Mouse (Mus musculus) liver, postnatal 0 days (tissue): ENCODE measurements around the gene Arx. TPM values are rescaled to one million over a fixed set of nuclear protein-coding genes. Genes with fewer than 3 reads are reported as not detected.

Experiments
- ATAC-seq: fragments of 200-750 bp; cut with Nextera tagmentation; 2 replicates; pipeline ENCODE4 v1.8.0; 2017; ENCODE audit warnings: mild to moderate bottlenecking, moderate library complexity
- DNase-seq: peaks from one replicate; pipeline ENCODE4 v3.0.0-alpha.2; 2016
- H3K27ac ChIP-seq: fragments of 300-500 bp; sonication (generic); 2 replicates; pipeline ENCODE4 v1.5.1; 2014; ENCODE audit warnings: antibody characterized with exemption, moderate library complexity, mild to moderate bottlenecking, low read depth
- H3K27me3 ChIP-seq: fragments of 300-500 bp; sonication (generic); 2 replicates; pipeline ENCODE4 v1.6.1; 2014; ENCODE audit warnings: low read length, control low read depth, mixed read lengths; ENCODE audit not compliant: insufficient read depth
- H3K36me3 ChIP-seq: fragments of 300-500 bp; sonication (generic); replicated peaks from 2 replicates; pipeline ENCODE4 v1.6.1; 2014; ENCODE audit warnings: mild to moderate bottlenecking, control low read depth, low read length, moderate library complexity, mixed read lengths; ENCODE audit not compliant: insufficient read depth
- H3K4me1 ChIP-seq: fragments of 300-500 bp; sonication (generic); 2 replicates; pipeline ENCODE4 v1.6.1; 2014; ENCODE audit warnings: antibody characterized with exemption, mild to moderate bottlenecking, control low read depth; ENCODE audit not compliant: insufficient read depth
- H3K4me2 ChIP-seq: fragments of 300-500 bp; sonication (generic); 2 replicates; pipeline ENCODE4 v1.6.1; 2014; ENCODE audit warnings: low read depth, mild to moderate bottlenecking, low read length, moderate library complexity, mixed read lengths
- H3K4me3 ChIP-seq: fragments of 300-500 bp; sonication (generic); 2 replicates; pipeline ENCODE4 v1.5.1; 2014; ENCODE audit warnings: low read depth, low read length
- H3K9ac ChIP-seq: fragments of 300-500 bp; sonication (generic); replicated peaks from 2 replicates; pipeline ENCODE4 v1.6.1; 2014; ENCODE audit warnings: mild to moderate bottlenecking, moderate library complexity
- H3K9me3 ChIP-seq: fragments of 300-500 bp; sonication (generic); 2 replicates; pipeline ENCODE4 v1.6.1; 2016; ENCODE audit warnings: mild to moderate bottlenecking, control low read depth, low read length, mixed read lengths
- CTCF ChIP-seq: sonication (generic); IDR thresholded peaks from 2 replicates; pipeline ENCODE4 v1.5.1; 2016; ENCODE audit warnings: antibody characterized with exemption, low read depth
- EP300 ChIP-seq: IDR thresholded peaks from 2 replicates; pipeline ENCODE4 v1.6.1; 2016; ENCODE audit warnings: antibody characterized with exemption, low read depth, mild to moderate bottlenecking
- WGBS: fragments of 180-500 bp; shearing (Covaris S2); extraction: QIAGEN DNeasy Blood & Tissue Kit; methylation state at CpG from one replicate; pipeline ENCODE4 v1.1.7; 2014; ENCODE audit not compliant: insufficient replicate concordance; 5-methylcytosine and 5-hydroxymethylcytosine counted together
- polyA plus RNA-seq: library from polyadenylated mRNA; unstranded; fragments of >200 nt; fragmentation: Nextera tagmentation; extraction: Ambion mirVana; gene quantifications from 2 replicates; pipeline ENCODE4 v1.2.1, GENCODE M21; 2015

Arx gene
- polyA plus RNA-seq, 1 experiment from 2014 or later, result not detected

DNA sequence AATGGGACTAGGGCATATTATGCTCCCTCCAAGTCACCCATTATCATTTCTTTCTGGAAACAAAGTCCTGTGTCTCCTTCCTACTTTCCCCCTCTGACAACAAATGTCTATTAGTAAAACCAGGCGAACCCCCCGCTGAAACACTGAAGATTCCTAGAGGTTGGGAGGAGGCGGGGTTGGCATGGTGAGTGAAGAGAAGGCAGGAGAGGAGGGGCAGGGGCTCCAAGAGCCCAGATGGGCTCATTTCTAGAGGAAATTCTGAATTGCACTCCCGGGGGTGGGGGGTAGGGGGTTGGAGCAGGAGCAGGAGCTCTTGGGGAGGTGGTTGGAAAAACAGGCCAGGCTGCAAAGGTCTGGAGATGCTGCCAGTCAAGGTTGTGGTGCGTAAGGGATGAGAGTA is 9.6 kb downstream of the Arx start:
- WGBS, result 19% methylated on average over 5 of the region's 5 CpGs
- Histone ChIP-seq H3K4me3 (no peak overlapping the region), H3K27ac (no peak overlapping the region), H3K4me2 (no peak overlapping the region), H3K36me3 (no peaks in the 10 kb centered on the region), H3K4me1 (no peaks in the 10 kb centered on the region), H3K27me3 (peaks cover 94% of the 10 kb centered on the region), H3K9ac (no peak overlapping the region), H3K9me3 (no peaks in the 10 kb centered on the region)
- no peak for TF ChIP-seq CTCF
- DNase-seq, result no peak
- ATAC-seq, result no peak

DNA sequence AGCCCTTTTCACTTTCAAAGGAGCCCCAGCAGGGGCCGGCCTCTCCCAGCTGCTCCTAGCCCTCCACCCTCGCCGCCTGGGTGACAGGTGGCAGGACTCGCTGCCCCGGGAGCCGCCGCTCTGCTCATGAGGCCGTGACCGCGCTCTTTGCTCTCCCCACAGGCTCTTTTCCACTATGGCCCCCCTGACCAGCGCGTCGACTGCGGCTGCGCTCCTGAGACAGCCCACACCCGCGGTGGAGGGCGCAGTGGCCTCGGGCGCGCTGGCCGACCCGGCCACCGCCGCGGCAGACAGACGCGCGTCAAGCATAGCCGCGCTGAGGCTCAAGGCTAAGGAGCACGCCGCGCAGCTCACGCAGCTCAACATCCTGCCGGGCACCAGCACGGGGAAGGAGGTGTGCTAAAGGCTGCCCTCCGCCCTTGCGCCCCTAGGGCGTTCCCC is 10.8 kb downstream of the Arx start:
- 25% methylated on average over 30 of the region's 40 CpGs for WGBS
- ATAC-seq, result no peak
- H3K27ac ChIP-seq, result no peak overlapping the region
- H3K27me3 ChIP-seq, result peaks cover 90% of the 10 kb centered on the region
- DNase-seq, result no peak
- H3K4me2 ChIP-seq, result peak overlapping the region; percentile 53
- no peaks in the 10 kb centered on the region for H3K36me3 ChIP-seq
- no peaks in the 10 kb centered on the region for H3K4me1 ChIP-seq
- no peaks in the 10 kb centered on the region for H3K9me3 ChIP-seq
- TF ChIP-seq EP300 (no peak), CTCF (no peak)
- H3K9ac ChIP-seq, result no peak overlapping the region
- peak overlapping the region; percentile 32 for H3K4me3 ChIP-seq

DNA sequence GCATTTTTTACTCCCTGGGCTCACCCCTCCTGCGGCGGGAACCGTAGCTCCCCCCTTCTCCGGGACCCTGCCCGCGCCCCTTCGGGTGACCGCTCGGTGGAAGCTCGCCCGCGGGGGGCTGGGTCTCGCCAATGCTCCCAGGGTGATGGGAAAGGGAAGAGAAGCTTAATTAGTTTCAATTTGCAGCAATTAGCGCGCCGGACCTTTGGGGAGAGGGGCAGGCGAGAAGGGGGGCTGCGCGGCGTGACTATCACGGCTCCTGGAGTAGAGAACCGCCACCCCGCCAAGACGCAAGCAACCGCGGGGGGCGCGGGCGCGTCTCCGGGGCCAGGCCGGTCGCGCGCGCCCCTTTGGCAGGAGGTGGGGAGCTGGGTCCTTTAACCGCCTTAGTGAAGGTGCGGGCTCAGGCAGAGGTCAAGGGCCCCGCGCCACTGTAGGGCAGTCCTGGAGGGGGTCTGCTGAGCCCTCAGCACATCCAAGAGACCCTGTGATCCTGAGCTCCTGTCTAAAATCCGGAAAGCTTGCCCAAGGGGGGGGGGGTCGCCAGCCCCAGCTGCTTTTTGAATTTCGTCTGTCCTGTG is 12.9 kb downstream of the Arx start:
- Histone ChIP-seq H3K27ac (no peak overlapping the region), H3K4me2 (peak overlapping the region; percentile 68), H3K27me3 (peaks cover 71% of the 10 kb centered on the region), H3K4me3 (peak overlapping the region; percentile 39), H3K4me1 (no peaks in the 10 kb centered on the region), H3K9ac (no peak overlapping the region), H3K9me3 (no peaks in the 10 kb centered on the region), H3K36me3 (no peaks in the 10 kb centered on the region)
- WGBS, result 16% methylated on average over 42 of the region's 43 CpGs
- ATAC-seq (no peak), DNase-seq (no peak)
- TF ChIP-seq CTCF (no peak), EP300 (no peak)

DNA sequence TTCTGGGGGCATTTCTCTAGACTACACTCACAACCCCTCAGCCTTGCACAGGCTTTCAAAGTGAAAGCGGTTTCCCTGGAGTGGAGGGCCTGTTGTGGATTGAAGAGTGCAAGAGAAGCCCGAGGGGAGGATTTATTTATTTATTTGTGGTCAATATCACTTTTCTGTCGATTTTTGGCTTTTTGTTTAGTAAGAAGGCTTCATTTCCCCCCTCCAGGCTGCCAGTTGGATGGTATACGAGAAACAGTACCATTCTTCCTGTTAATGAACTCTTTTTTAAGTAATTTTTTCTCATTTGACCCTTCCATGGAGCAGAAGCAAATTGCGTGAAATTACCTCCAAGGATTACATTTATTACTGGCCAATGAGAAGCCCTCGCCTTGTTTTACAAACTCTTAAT is 13.5 kb downstream of the Arx start:
- no peak for DNase-seq
- TF ChIP-seq EP300, result no peak
- TF ChIP-seq CTCF, result no peak
- Histone ChIP-seq H3K27ac (no peak overlapping the region), H3K27me3 (peaks cover 64% of the 10 kb centered on the region), H3K9ac (no peak overlapping the region), H3K4me3 (0 out of 2 replicates have a peak overlapping the region, but pooled peaks have one; percentile 39), H3K9me3 (no peaks in the 10 kb centered on the region), H3K4me2 (peak overlapping the region; percentile 68; the same call in 1 of the 2 replicates), H3K4me1 (no peaks in the 10 kb centered on the region), H3K36me3 (no peaks in the 10 kb centered on the region)
- 21% methylated on average over 6 of the region's 6 CpGs for WGBS
- ATAC-seq, result no peak

DNA sequence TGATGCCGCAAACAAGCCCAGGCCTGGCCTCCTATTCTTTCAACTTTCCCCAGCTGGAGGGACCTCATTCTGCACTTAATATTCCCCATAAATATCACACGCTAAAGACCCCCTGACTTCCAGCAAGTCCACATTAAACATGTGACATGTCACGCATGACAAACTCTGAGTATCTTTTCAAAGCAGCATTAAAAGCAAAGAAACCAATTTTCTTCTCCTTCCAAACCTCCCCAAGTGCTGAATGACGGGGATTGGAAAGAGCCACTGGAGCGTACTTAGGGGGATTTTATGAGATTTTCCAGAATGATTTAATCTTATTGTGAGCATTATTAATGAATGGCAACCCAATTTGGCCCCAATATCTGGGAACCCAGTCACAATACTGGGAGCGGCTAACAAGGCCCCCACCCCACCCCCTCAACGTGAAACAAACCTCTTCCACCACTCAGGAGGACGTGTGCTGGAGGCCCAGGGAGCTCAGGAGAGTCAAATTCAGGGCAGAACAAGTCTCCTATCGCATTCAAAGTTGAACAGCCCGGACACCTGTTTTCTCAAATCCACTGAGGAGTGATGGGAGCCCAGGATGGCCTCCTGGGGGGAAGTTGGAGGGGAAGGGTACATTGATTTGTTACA is 14.1 kb downstream of the Arx start:
- ATAC-seq (no peak), DNase-seq (no peak)
- Histone ChIP-seq H3K27me3 (peaks cover 59% of the 10 kb centered on the region), H3K27ac (no peak overlapping the region), H3K4me2 (no peak overlapping the region), H3K36me3 (no peaks in the 10 kb centered on the region), H3K9me3 (no peaks in the 10 kb centered on the region), H3K4me3 (no peak overlapping the region), H3K4me1 (no peaks in the 10 kb centered on the region), H3K9ac (no peak overlapping the region)
- WGBS, result 24% methylated on average over 10 of the region's 10 CpGs
- no peak for TF ChIP-seq EP300
- TF ChIP-seq CTCF, result no peak

DNA sequence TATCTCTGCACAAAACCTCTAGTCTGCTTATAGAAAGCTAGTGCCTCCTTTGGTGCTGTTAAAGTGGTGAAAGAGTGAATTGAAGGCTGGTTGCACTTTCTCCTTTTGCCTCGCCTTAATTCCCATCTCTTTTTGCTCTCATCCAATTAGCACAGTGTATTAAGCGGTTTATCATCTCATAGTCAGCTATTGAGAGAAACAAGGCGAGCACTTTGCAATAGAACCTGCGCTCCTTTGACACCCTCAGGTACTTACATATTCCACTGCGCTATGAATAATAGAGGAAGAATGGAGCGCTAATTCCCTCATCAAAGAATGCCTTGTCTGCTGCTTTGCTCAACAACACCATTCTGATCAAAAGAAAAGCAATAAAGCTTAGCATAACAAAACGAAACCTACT is 15.6 kb downstream of the Arx start:
- no peaks in the 10 kb centered on the region for H3K36me3 ChIP-seq
- no peak for ATAC-seq
- WGBS, result 17% methylated on average over 7 of the region's 7 CpGs
- no peak for TF ChIP-seq CTCF
- H3K27ac ChIP-seq, result no peak overlapping the region
- H3K9ac ChIP-seq, result no peak overlapping the region
- H3K9me3 ChIP-seq, result no peaks in the 10 kb centered on the region
- no peak for DNase-seq
- no peak overlapping the region for H3K4me3 ChIP-seq
- H3K27me3 ChIP-seq, result peaks cover 45% of the 10 kb centered on the region
- H3K4me2 ChIP-seq, result no peak overlapping the region
- no peaks in the 10 kb centered on the region for H3K4me1 ChIP-seq
